Mouse (Mus musculus) embryonic facial prominence, embryonic 12.5 days (tissue): ENCODE results near the gene Vmn1r225. TPM values are rescaled to one million over a fixed set of nuclear protein-coding genes. Genes with fewer than 3 reads are reported as not detected.
"Not testable (repeated sequence)": the region's sequence is repeated elsewhere in the genome, so short reads cannot be mapped to it uniquely, and the experiment has no call there.

ENCODE experiments used
- ATAC-seq: fragments of 200-750 bp; cut with Nextera tagmentation; 2 replicates; pipeline ENCODE4 v1.8.0; 2017; ENCODE audit not compliant: insufficient number of reproducible peaks, insufficient read depth, low FRiP score, low TSS enrichment
- H3K27ac ChIP-seq: fragments of 300-500 bp; sonication (generic); 2 replicates; pipeline ENCODE4 v1.5.1; 2016; ENCODE audit warnings: mild to moderate bottlenecking
- H3K27me3 ChIP-seq: fragments of 300-500 bp; sonication (generic); 2 replicates; pipeline ENCODE4 v1.6.1; 2016; ENCODE audit warnings: mild to moderate bottlenecking, moderate library complexity
- H3K36me3 ChIP-seq: fragments of 300-500 bp; sonication (generic); 2 replicates; pipeline ENCODE4 v1.6.1; 2016; ENCODE audit warnings: mild to moderate bottlenecking
- H3K4me1 ChIP-seq: fragments of 300-500 bp; sonication (generic); 2 replicates; pipeline ENCODE4 v1.6.1; 2016
- H3K4me2 ChIP-seq: fragments of 300-500 bp; sonication (generic); replicated peaks from 2 replicates; pipeline ENCODE4 v1.6.1; 2016; ENCODE audit warnings: mild to moderate bottlenecking, moderate library complexity
- H3K4me3 ChIP-seq: fragments of 300-500 bp; sonication (generic); 2 replicates; pipeline ENCODE4 v1.5.1; 2016; ENCODE audit warnings: mild to moderate bottlenecking
- H3K9ac ChIP-seq: fragments of 300-500 bp; sonication (generic); 2 replicates; pipeline ENCODE4 v1.6.1; 2016; ENCODE audit warnings: mild to moderate bottlenecking, moderate library complexity
- H3K9me3 ChIP-seq: fragments of 300-500 bp; sonication (generic); 2 replicates; pipeline ENCODE4 v1.6.1; 2016; ENCODE audit warnings: mild to moderate bottlenecking, moderate library complexity
- WGBS: fragments of 180-500 bp; shearing (Covaris S2); methylation state at CpG from one replicate; pipeline ENCODE4 v1.1.7; 2016; 5-methylcytosine and 5-hydroxymethylcytosine counted together
- polyA plus RNA-seq: library from polyadenylated mRNA; unstranded; fragments of >200 nt; fragmentation: Nextera tagmentation; extraction: Ambion mirVana; gene quantifications from 2 replicates; pipeline ENCODE4 v1.2.1, GENCODE M21; 2016

Gene Vmn1r225
- not detected in 2 replicates for polyA plus RNA-seq

DNA sequence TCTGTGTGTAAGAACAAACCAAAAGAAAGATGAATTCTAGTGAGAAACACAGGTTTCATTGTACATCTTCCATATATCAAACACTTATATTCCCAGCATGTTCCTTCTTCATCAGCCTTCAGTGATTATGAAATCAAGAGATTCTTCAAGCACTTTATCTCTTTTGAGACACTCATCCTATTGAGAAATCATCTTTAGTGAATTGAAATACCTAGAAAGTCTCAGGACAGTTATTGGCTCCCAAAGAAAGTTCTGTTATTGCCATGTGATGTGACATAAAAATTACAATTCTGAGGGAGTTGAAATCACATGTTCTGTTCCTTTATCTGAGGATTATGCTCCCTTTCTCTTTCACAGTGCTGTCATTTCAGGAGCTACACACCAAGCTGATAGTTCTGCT is at the start of gene Vmn1r225:
Vmn1r225 (plus strand) TSS at position 301 of the 400 bp plus-strand sequence.
- Histone ChIP-seq H3K27me3 (no peaks in the 10 kb centered on the region), H3K36me3 (no peaks in the 10 kb centered on the region), H3K9ac (no peak within 1 kb of the TSS), H3K4me3 (no peak within 1 kb of the TSS), H3K4me2 (no peak within 1 kb of the TSS), H3K9me3 (peaks cover 7% of the 10 kb centered on the region; the same call in 1 of the 2 replicates), H3K27ac (no peak within 1 kb of the TSS), H3K4me1 (no peaks in the 10 kb centered on the region)
- ATAC-seq = no peak

DNA sequence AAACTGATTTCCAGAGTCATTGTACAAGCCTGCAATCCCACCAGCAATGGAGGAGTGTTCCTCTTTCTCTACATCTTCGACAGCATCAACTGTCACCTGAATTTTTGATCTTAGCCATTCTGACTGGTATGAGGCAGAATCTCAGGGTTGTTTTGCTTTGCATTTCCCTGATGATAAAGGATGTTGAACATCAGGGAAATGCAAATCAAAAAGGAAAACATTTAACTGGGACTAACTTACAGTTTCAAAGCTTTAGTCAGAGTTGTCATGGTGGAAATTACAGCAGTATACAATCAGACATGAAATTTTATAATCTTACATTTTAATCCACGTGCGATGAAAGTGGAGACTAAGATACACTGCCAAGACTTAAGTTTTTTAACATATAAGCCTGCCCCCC is 24.6 kb upstream of the Vmn1r225 start:
- Histone ChIP-seq H3K27me3 (no peaks in the 10 kb centered on the region), H3K4me1 (no peaks in the 10 kb centered on the region), H3K36me3 (no peaks in the 10 kb centered on the region), H3K9ac (no peak overlapping the region), H3K4me2 (no peak overlapping the region), H3K4me3 (no peak overlapping the region), H3K27ac (no peak overlapping the region), H3K9me3 (no peaks in the 10 kb centered on the region)
- ATAC-seq = no peak
- 74% methylated on average over 3 of the region's 3 CpGs for WGBS

DNA sequence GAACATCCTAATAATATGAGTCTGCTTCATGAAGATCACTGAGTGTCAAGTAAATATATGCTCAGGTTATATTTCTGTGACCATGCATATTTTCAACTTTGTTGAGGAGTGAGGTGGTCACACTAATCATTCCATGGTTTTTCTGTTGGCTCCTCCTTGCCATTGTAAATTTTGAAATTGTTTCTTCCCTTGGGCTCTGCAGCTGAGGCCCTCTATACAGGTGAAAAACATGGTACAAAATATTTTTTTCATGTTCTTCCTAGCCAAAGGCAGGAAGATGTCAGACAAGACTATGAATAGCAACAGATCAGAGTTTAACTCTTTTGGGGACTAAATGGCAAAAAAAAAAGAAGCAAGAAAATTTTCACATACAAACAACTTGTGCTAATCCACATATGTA is 16.7 kb upstream of the Vmn1r225 start, which contains the start of gene Vmn2r108:
Vmn2r108 (minus strand) TSS at position 101 of the 400 bp plus-strand sequence.
- peaks cover 4% of the 10 kb centered on the region; the same call in 1 of the 2 replicates for H3K9me3 ChIP-seq
- H3K27ac ChIP-seq = no peak within 1 kb of the TSS
- ATAC-seq = no peak
- no peak within 1 kb of the TSS for H3K4me3 ChIP-seq
- H3K4me2 ChIP-seq = no peak within 1 kb of the TSS
- H3K4me1 ChIP-seq = no peaks in the 10 kb centered on the region
- no peaks in the 10 kb centered on the region for H3K27me3 ChIP-seq
- no peak within 1 kb of the TSS for H3K9ac ChIP-seq
- no peaks in the 10 kb centered on the region for H3K36me3 ChIP-seq

DNA sequence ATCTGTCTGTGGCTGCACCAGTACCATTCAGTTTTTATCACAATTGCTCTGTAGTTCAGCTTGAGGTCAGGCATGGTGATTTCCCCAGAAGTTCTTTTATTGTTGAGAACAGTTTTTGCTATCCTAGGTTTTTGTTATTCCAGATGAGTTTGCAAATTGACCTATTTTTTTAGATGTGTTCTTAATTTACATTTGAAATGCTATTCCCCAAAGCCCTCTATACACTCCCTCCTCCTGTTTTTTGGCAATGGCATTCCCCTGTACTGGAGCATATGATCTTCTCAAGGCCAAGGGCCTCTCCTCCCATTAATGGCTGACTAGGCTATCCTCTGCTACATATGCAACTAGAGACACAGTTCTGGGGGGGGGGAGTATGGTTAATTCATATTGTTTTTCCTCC is 10.3 kb downstream of the Vmn1r225 start:
- not testable (repeated sequence) for H3K9ac ChIP-seq, H3K27me3 ChIP-seq, H3K36me3 ChIP-seq, H3K4me1 ChIP-seq, H3K4me2 ChIP-seq, H3K4me3 ChIP-seq, ATAC-seq, H3K27ac ChIP-seq, H3K9me3 ChIP-seq

Other genes starting within 250 kb of the Vmn1r225 start
- gene Vmn2r106, start 212.6 kb upstream of the Vmn1r225 start, polyA plus RNA-seq = not detected in 2 replicates
- gene Vmn2r107, start 152.9 kb upstream of the Vmn1r225 start, polyA plus RNA-seq = not detected in 2 replicates
- not detected in 2 replicates for gene Vmn1r224, start 84.0 kb upstream of the Vmn1r225 start, polyA plus RNA-seq
- gene Vmn2r108, start 16.8 kb upstream of the Vmn1r225 start, polyA plus RNA-seq = not detected in 2 replicates
- gene Vmn2r109, start 66.6 kb downstream of the Vmn1r225 start, polyA plus RNA-seq = not detected in 2 replicates
- gene Vmn2r110, start 98.3 kb downstream of the Vmn1r225 start, polyA plus RNA-seq = 0.04 and 0.05 TPM in 2 replicates
- not detected in 2 replicates for gene Fpr-rs3, start 126.7 kb downstream of the Vmn1r225 start, polyA plus RNA-seq
- gene Vmn1r226, start 184.7 kb downstream of the Vmn1r225 start, polyA plus RNA-seq = not detected in 2 replicates
- gene Vmn1r227, start 231.7 kb downstream of the Vmn1r225 start, polyA plus RNA-seq = not detected in 2 replicates